Mouse (Mus musculus) ES-Bruce4 (cell line): ENCODE results near the gene Satb1.

Experiments
- CTCF ChIP-seq: IDR thresholded peaks from one replicate; pipeline ENCODE4 v1.8.1; 2011; ENCODE audit warnings: low read depth, low read length
- EP300 ChIP-seq: IDR thresholded peaks from 2 replicates; pipeline ENCODE4 v1.6.1; 2011; ENCODE audit warnings: low read depth, low read length; ENCODE audit not compliant: insufficient read depth

DNA sequence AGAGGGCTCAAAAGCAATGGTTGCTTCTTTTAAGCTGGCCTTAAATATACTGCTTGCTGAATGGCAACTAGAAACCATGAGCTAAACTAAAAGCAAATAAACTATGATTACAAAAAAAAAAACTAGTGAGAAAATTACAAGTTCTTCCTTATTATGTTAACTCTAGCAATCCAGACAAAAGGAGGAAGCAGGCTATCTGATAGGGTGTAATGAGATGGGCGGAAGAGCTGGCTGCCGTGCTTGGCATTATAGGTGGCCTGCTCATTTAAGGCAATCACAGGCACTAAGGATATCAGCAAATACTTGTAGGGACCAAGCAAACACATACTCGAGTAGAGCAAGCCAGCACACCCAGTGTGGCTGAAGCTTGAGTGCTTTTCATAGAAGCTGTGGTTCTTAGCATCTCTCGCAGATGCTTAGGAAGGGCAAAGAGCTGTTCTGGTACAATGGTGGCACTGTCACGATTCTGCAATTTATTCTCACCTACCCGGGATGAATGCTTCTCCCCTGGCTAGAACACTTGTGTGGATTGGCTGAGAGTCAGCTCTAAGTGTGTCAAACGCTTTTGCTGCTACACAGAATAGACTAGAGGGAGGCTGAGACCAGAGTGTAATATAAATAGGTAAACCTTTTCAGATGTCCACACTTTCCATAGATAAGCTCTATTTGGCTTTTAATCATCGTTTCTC, 49.4 kb downstream of the Satb1 start:
- no peak for TF ChIP-seq CTCF
- TF ChIP-seq EP300 = no peak
